Comparison of ENCODE assay signal across 9 mouse cellular contexts in genomic region chr4:33524481-33525141, GRCm38 (mm10).
DNase-seq lines count a peak whose midpoint lies in the region; TF ChIP-seq lines count a peak whose summit lies in the region.
"Had no signal": no experiment of that assay in that cellular context is flagged by ENCODE, and none has a peak within 500 bp of the region (broad histone marks: within the 10 kb centered on the region; RNA-seq: fewer than 3 reads in every experiment).

No protein-coding gene starts in this region.

- no peaks in the 10 kb centered on the region for H3K79me2 ChIP-seq in myocyte (ENCODE audit: control insufficient read depth, insufficient read depth)

- H3K36me3 ChIP-seq in myocyte (ENCODE audit: control insufficient read depth, insufficient read depth): no peaks in the 10 kb centered on the region
- H3K36me3 ChIP-seq: midbrain, embryonic 12.5 days had no signal

- peak overlapping the region; percentile 28 for H3K4me2 ChIP-seq in myocyte (ENCODE audit: low read depth)
- H3K4me2 ChIP-seq: midbrain, embryonic 12.5 days had no signal

- TF ChIP-seq POLR2A in lung, adult 2 months (IDR thresholded peaks at IDR 0.05; ENCODE audit: borderline replicate concordance, extremely low read depth, low read depth, low read length): no peak
- no peak for TF ChIP-seq POLR2A in myocyte (IDR thresholded peaks at IDR 0.05; ENCODE audit: insufficient read length, low read depth)

- no peaks in the 10 kb centered on the region for H3K4me1 ChIP-seq in lung, adult 2 months (ENCODE audit: control insufficient read depth, insufficient read depth, low read length)

- H3K27me3 ChIP-seq in myocyte (ENCODE audit: control insufficient read depth, insufficient read depth, insufficient read length): no peaks in the 10 kb centered on the region

- peak; percentile 16 to 27 for DNase-seq in lung, adult 18-20 months
- no peak for DNase-seq in lung, adult 2 months
- DNase-seq in adrenal gland, postnatal 4 days (ENCODE audit: low spot score in 2 of 2): peak; percentile 24 to 50
- DNase-seq in gastrocnemius, adult 2 months: peak; percentile 61
- peak; percentile 73 for DNase-seq in layer of hippocampus, adult 11-12 months (ENCODE audit: low spot score)
- DNase-seq in embryo, embryonic 11 days: no peak
- no peak for DNase-seq in retina, postnatal 1 day

- intact Hi-C loops in gastrocnemius, adult 2 months (cut with DNase I): no loop called here

- peak overlapping the region; percentile 51 for H3K27ac ChIP-seq in gastrocnemius, adult 2 months
- H3K27ac ChIP-seq: midbrain, embryonic 12.5 days had no signal

- WGBS in lung, adult 2 months: 60% methylated on average over 10 of the region's 10 CpGs

- H3ac ChIP-seq in myocyte (ENCODE audit: control insufficient read depth, insufficient read length): no peak overlapping the region

- no peak for TF ChIP-seq CTCF in lung, adult 2 months (IDR thresholded peaks at IDR 0.05; ENCODE audit: insufficient read depth, low read length)
- TF ChIP-seq CTCF in gastrocnemius, adult 2 months (IDR thresholded peaks at IDR 0.05): no peak

- no peak overlapping the region for H3K4me3 ChIP-seq in lung, adult 2 months (replicated peaks; ENCODE audit: extremely low read depth, low read depth, low read length)
- H3K4me3 ChIP-seq in gastrocnemius, adult 2 months: no peak overlapping the region
- H3K4me3 ChIP-seq in myocyte: no peak overlapping the region
- H3K4me3 ChIP-seq: midbrain, embryonic 12.5 days had no signal

TF ChIP-seq in myocyte, 11 proteins besides CTCF, POLR2A, EP300 and RAD21:
- TF ChIP-seq SRF (IDR thresholded peaks at IDR 0.05; ENCODE audit: control insufficient read depth, insufficient read length, low read depth): no peak
- peak; percentile 28 for TF ChIP-seq MAX (IDR thresholded peaks at IDR 0.05; ENCODE audit: low read depth)
- no peak for TF ChIP-seq TCF3 (IDR thresholded peaks at IDR 0.05; ENCODE audit: insufficient read length, low read depth)
- TF ChIP-seq CEBPB (IDR thresholded peaks at IDR 0.05; ENCODE audit: insufficient read depth, poor library complexity, severe bottlenecking): no peak
- no peak for TF ChIP-seq USF1 (IDR thresholded peaks at IDR 0.05; ENCODE audit: low read depth)
- no peak for TF ChIP-seq POLR2AphosphoS2 (IDR thresholded peaks at IDR 0.05; ENCODE audit: insufficient read length, low read depth)
- peak in 2 of 3 experiments; percentile 74 to 87 for TF ChIP-seq MYOD1 (IDR thresholded peaks at IDR 0.05; ENCODE audit: control insufficient read depth in 1 of 3, insufficient read length in 2 of 3, low read depth in 2 of 3)
- no peak for TF ChIP-seq TCF12 (IDR thresholded peaks at IDR 0.05; ENCODE audit: insufficient read depth, poor library complexity, severe bottlenecking)
- no peak for TF ChIP-seq E2F4 (IDR thresholded peaks at IDR 0.05; ENCODE audit: insufficient read depth)
- TF ChIP-seq REST (IDR thresholded peaks at IDR 0.05; ENCODE audit: insufficient read depth, insufficient read length): no peak
- peak in 2 of 3 experiments; percentile 68 to 92 for TF ChIP-seq MYOG (IDR thresholded peaks at IDR 0.05; ENCODE audit: control insufficient read depth in 1 of 3, insufficient read depth in 1 of 3, insufficient read length in 2 of 3, low read depth in 2 of 3)

Comparison
In these comparisons a context has a peak if more than half of its experiments do, and no peak if none do; other contexts are left out.
1. DNase-seq: peak in lung, adult 18-20 months (2 of 2), adrenal gland, postnatal 4 days (2 of 2), gastrocnemius, adult 2 months (single experiment) and layer of hippocampus, adult 11-12 months (single experiment); none in lung, adult 2 months (single experiment), embryo, embryonic 11 days (single experiment) and retina, postnatal 1 day (single experiment).